Mouse (Mus musculus): ENCODE results near the gene Dnah11.

DNA sequence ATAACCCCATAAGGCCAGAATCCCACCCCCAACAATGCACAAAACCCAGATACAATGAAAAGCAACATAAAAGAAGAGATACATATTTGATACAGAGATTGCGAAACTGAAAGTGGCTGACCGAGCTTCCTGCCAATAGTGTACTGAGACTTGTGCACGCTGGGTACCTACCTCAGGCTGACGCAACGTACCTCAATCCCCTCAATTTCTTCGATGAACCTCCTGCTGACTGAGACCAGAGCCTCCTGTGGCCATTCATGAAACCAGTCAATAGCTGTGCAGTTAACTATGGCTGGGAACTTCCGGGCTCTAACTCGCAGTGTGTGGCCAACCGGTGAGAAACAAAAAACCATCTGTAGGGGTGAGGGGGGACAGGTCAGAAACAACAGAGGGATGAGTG lies 203.9 kb downstream of the Dnah11 start:
- TF ChIP-seq POLR2A (IDR thresholded peaks at IDR 0.05; ENCODE audit: borderline replicate concordance, control insufficient read depth, low read depth, low read length) (no peak), CTCF (IDR thresholded peaks at IDR 0.05; ENCODE audit: control insufficient read depth, insufficient read depth, low read length) (no peak)
